Mouse (Mus musculus) midbrain, postnatal 0 days (tissue): Measurements from ENCODE around the gene Ptpn5. TPM values are rescaled to one million over a fixed set of nuclear protein-coding genes. Genes with fewer than 3 reads are reported as not detected.

Experiments
- ATAC-seq: fragments of 200-750 bp; cut with Nextera tagmentation; 2 replicates; pipeline ENCODE4 v1.8.0; 2017; ENCODE audit warnings: moderate number of reproducible peaks, mild to moderate bottlenecking, moderate TSS enrichment, moderate library complexity; ENCODE audit not compliant: low FRiP score
- DNase-seq: peaks from one replicate; pipeline ENCODE4 v3.0.0-alpha.2; 2015; ENCODE audit warnings: low spot score
- H3K27ac ChIP-seq: fragments of 300-500 bp; sonication (generic); 2 replicates; pipeline ENCODE4 v1.5.1; 2014; ENCODE audit warnings: low read depth, mild to moderate bottlenecking, low read length, mixed read lengths
- H3K27me3 ChIP-seq: fragments of 300-500 bp; sonication (generic); 2 replicates; pipeline ENCODE4 v1.6.1; 2014; ENCODE audit warnings: low read length, control low read depth, mixed read lengths; ENCODE audit not compliant: insufficient read depth
- H3K36me3 ChIP-seq: fragments of 300-500 bp; sonication (generic); 2 replicates; pipeline ENCODE4 v1.6.1; 2014; ENCODE audit warnings: low read length, control low read depth, mixed read lengths; ENCODE audit not compliant: insufficient read depth
- H3K4me1 ChIP-seq: fragments of 300-500 bp; sonication (generic); 2 replicates; pipeline ENCODE4 v1.6.1; 2014; ENCODE audit warnings: mild to moderate bottlenecking, control low read depth, antibody characterized with exemption, low read length, mixed read lengths; ENCODE audit not compliant: insufficient read depth
- H3K4me2 ChIP-seq: fragments of 300-500 bp; sonication (generic); 2 replicates; pipeline ENCODE4 v1.6.1; 2014; ENCODE audit warnings: low read depth, mild to moderate bottlenecking, low read length, mixed read lengths; ENCODE audit not compliant: poor library complexity, severe bottlenecking
- H3K4me3 ChIP-seq: fragments of 300-500 bp; sonication (generic); 2 replicates; pipeline ENCODE4 v1.5.1; 2014; ENCODE audit warnings: low read depth, mild to moderate bottlenecking, low read length, moderate library complexity
- H3K9ac ChIP-seq: fragments of 300-500 bp; sonication (generic); replicated peaks from 2 replicates; pipeline ENCODE4 v1.6.1; 2014; ENCODE audit warnings: mild to moderate bottlenecking, low read length, moderate library complexity, mixed read lengths; ENCODE audit not compliant: poor library complexity, severe bottlenecking
- H3K9me3 ChIP-seq: fragments of 300-500 bp; sonication (generic); 2 replicates; pipeline ENCODE4 v1.6.1; 2016; ENCODE audit warnings: low read length, control low read depth
- CTCF ChIP-seq: IDR thresholded peaks from 2 replicates; pipeline ENCODE4 v1.5.1; 2016; ENCODE audit warnings: antibody characterized with exemption, mild to moderate bottlenecking
- WGBS: fragments of 180-500 bp; shearing (Covaris S2); extraction: QIAGEN DNeasy Blood & Tissue Kit; methylation state at CpG from one replicate; pipeline ENCODE4 v1.1.7; 2014; 5-methylcytosine and 5-hydroxymethylcytosine counted together
- polyA plus RNA-seq: library from polyadenylated mRNA; unstranded; fragments of >200 nt; fragmentation: Nextera tagmentation; extraction: Ambion mirVana; gene quantifications from 2 replicates; pipeline ENCODE4 v1.2.1, GENCODE M21; 2015
- total RNA-seq: library from RNA; depleted of rRNA; stranded (reverse); fragments of >200 nt; gene quantifications from 2 replicates; pipeline ENCODE4 v1.2.3, GENCODE M21; 2014

Gene Ptpn5
- total and polyA plus RNA-seq, 2 experiments from 2014 or later = 114 to 187 TPM

GRCm38 (mm10) chr7:47155849-47156248 is 22.4 kb upstream of the Ptpn5 start:
- no peak for DNase-seq
- Histone ChIP-seq H3K9ac (no peak overlapping the region), H3K9me3 (no peaks in the 10 kb centered on the region), H3K36me3 (no peaks in the 10 kb centered on the region), H3K4me2 (no peak overlapping the region), H3K27me3 (no peaks in the 10 kb centered on the region), H3K4me3 (no peak overlapping the region), H3K4me1 (no peaks in the 10 kb centered on the region), H3K27ac (no peak overlapping the region)
- no peak for TF ChIP-seq CTCF
- WGBS = 88% methylated on average over 2 of the region's 2 CpGs
- no peak for ATAC-seq

- H3K27me3 ChIP-seq = no peaks in the 10 kb centered on the region
- H3K4me3 ChIP-seq = no peak overlapping the region
- ATAC-seq (no peak), DNase-seq (no peak)
- no peak overlapping the region for H3K27ac ChIP-seq
- no peaks in the 10 kb centered on the region for H3K36me3 ChIP-seq
- H3K4me1 ChIP-seq = no peaks in the 10 kb centered on the region
- H3K4me2 ChIP-seq = no peak overlapping the region
- no peak overlapping the region for H3K9ac ChIP-seq
- 90% methylated on average over 4 of the region's 4 CpGs for WGBS
- no peaks in the 10 kb centered on the region for H3K9me3 ChIP-seq
- peak; percentile 39 for TF ChIP-seq CTCF
These were observed 21.9 kb upstream of the Ptpn5 start for GRCm38 (mm10) chr7:47155396-47155795.

- peak overlapping the region; percentile 29; the same call in 1 of the 2 replicates for H3K4me2 ChIP-seq
- WGBS = 16% methylated on average over 11 of the region's 11 CpGs
- no peak overlapping the region for H3K9ac ChIP-seq
- H3K36me3 ChIP-seq = no peaks in the 10 kb centered on the region
- no peak overlapping the region for H3K4me3 ChIP-seq
- DNase-seq (peak; percentile 79), ATAC-seq (peak; percentile 48; the same call in 1 of the 2 replicates)
- H3K27me3 ChIP-seq = no peaks in the 10 kb centered on the region
- H3K4me1 ChIP-seq = no peaks in the 10 kb centered on the region
- peak; percentile 93 for TF ChIP-seq CTCF
- H3K9me3 ChIP-seq = no peaks in the 10 kb centered on the region
- no peak overlapping the region for H3K27ac ChIP-seq
These were observed 17.1 kb upstream of the Ptpn5 start for GRCm38 (mm10) chr7:47150420-47151061.

- no peak for ATAC-seq
- Histone ChIP-seq H3K4me3 (no peak overlapping the region), H3K36me3 (no peaks in the 10 kb centered on the region), H3K27me3 (no peaks in the 10 kb centered on the region), H3K4me1 (no peaks in the 10 kb centered on the region), H3K27ac (no peak overlapping the region), H3K9me3 (no peaks in the 10 kb centered on the region), H3K4me2 (no peak overlapping the region), H3K9ac (no peak overlapping the region)
- no peak for TF ChIP-seq CTCF
- no peak for DNase-seq
- 82% methylated on average over 7 of the region's 7 CpGs for WGBS
These were observed 14.8 kb upstream of the Ptpn5 start for GRCm38 (mm10) chr7:47148298-47148697.

- peak; percentile 51 for DNase-seq
- WGBS = 66% methylated on average over 12 of the region's 12 CpGs
- Histone ChIP-seq H3K4me2 (no peak overlapping the region), H3K4me3 (no peak overlapping the region), H3K36me3 (no peaks in the 10 kb centered on the region), H3K27me3 (no peaks in the 10 kb centered on the region), H3K4me1 (no peaks in the 10 kb centered on the region), H3K9ac (no peak overlapping the region), H3K27ac (no peak overlapping the region), H3K9me3 (no peaks in the 10 kb centered on the region)
- TF ChIP-seq CTCF = peak; percentile 61
- ATAC-seq = no peak
These were observed 12.7 kb upstream of the Ptpn5 start for GRCm38 (mm10) chr7:47146034-47146812.

GRCm38 (mm10) chr7:47144299-47144698 is 10.8 kb upstream of the Ptpn5 start:
- Histone ChIP-seq H3K4me1 (no peaks in the 10 kb centered on the region), H3K9ac (no peak overlapping the region), H3K9me3 (no peaks in the 10 kb centered on the region), H3K4me3 (no peak overlapping the region), H3K36me3 (no peaks in the 10 kb centered on the region), H3K27me3 (no peaks in the 10 kb centered on the region), H3K27ac (no peak overlapping the region), H3K4me2 (no peak overlapping the region)
- no peak for TF ChIP-seq CTCF
- ATAC-seq = no peak
- DNase-seq = no peak
- WGBS = 30% methylated on average over 6 of the region's 6 CpGs
